Mouse (Mus musculus): ENCODE results near the gene S100a11. TPM values are rescaled to one million over a fixed set of nuclear protein-coding genes. Genes with fewer than 3 reads are reported as not detected.
"Not testable (repeated sequence)": the region's sequence is repeated elsewhere in the genome, so short reads cannot be mapped to it uniquely, and the experiment has no call there.

Gene S100a11
- 49.1 and 66.1 TPM in 2 replicates for total RNA-seq (2017)

DNA sequence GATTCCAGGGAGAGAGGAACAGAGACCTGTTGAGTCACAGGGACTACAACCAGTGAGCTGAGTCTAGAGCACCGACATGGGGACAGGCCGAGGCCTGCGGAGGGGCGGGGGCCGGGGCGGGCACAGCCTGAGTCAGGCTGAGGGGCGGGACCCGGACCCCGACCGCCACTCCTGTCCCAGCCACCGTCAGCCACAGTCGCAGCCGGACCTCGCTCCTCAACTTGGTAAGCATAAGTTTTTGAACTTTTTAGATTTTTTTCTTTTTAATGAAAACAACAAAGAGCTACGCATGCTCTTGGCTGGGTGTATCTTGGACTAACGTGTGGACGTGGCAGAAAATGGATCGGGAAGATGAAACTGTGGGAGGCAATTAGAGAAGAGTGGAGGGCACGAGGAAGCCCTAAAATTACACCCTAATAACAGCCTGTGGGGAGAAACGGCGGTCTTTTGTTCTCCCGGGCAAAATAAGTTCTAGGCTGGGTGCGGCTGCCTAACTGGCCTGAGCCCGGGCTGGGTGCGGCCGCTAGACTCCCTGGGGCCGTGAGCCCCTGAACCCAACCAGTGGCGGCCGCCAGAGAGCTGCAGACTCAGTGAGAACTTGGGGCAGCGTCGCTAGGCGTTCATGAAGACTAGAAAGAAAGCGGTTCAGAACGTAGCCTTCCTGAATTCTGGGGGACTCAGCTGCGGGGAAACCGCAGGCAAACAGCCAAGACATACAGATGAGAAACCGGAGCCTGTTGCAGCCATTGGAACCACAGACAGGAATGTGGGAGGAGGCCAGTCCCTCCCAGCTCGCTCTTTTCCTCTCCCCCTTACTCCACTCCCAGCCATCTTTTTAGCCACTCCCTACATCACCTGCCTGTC lies at the start of gene S100a11:
Gene S100a11 (plus strand): TSS at position 159 of the 864 bp plus-strand sequence.
- peak; percentile 80 to 88 for ATAC-seq (replicated peaks in 1 of 2; ENCODE audit: insufficient read depth in 1 of 2, low FRiP score in 2 of 2, low TSS enrichment in 1 of 2, low read depth in 1 of 2, poor library complexity in 2 of 2, severe bottlenecking in 2 of 2)

DNA sequence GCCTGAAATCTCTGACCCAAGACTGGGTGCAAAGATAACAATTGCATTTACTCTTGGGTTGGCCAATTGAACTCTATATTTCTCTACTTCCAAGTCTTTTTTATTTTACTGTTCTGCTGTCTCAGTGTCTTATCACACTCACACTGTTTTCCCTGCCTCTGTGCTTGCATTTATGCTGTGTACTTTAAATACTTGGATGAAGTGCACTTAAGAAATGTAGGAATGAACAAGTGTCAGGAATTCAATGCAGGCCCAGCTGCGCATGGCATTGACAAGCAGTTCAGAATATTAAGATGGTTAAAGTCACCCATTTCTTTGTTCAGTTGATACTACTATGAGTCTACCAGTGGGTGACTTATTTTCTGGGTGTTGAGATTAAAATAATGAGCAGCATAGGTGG lies 40.2 kb upstream of the S100a11 start:
- ATAC-seq (replicated peaks in 1 of 2; ENCODE audit: insufficient read depth in 1 of 2, low FRiP score in 2 of 2, low TSS enrichment in 1 of 2, low read depth in 1 of 2, poor library complexity in 2 of 2, severe bottlenecking in 2 of 2) = no peak

DNA sequence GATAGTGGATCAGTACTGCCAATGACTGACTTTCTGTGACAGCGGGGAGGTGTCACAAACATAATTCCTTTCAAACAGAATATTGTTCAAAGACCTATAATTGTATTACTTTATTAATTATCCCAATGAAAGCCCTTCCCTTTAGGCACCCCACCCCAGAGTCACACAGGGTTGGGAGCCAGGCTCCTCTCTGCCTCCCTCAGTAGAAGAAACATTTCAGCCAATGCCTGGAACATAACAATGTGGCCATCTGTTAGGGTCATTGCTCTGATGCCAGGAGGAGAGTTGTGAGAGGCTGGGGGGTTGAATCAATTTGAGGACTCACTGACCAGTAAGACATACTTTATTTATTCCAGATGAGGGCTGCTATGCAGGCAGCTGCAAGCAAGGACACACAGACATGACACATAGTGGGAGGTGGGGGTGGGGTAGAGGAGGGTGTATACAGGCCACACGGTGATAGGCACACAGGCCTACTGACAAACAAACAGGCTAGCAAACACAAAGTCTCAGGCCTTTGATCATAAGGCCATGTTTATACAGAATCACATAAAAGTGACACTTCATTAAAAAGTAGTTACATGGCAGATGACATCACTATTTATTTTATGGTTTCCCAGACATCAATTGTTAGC lies 38.2 kb upstream of the S100a11 start:
- no peak for ATAC-seq (replicated peaks in 1 of 2; ENCODE audit: insufficient read depth in 1 of 2, low FRiP score in 2 of 2, low TSS enrichment in 1 of 2, low read depth in 1 of 2, poor library complexity in 2 of 2, severe bottlenecking in 2 of 2)

DNA sequence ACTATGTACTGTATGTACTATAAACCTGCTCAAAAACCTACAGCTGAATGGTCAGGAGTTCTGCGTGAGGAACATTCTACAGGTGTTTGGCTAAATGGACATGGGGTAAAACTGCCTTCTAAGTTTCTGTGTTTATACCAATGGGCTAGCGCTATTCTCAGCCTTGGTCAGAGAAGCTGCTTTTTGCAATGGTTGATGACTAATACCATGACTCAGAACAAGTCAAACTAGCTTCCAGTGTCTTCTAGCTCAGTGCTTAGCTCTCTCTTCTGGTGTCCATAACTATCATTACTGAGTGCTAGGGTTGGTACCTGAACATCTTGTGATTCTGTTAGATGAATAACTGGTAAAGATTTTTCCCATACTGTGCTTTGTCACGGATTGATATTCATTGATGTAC lies 34.7 kb upstream of the S100a11 start:
- ATAC-seq (replicated peaks in 1 of 2; ENCODE audit: insufficient read depth in 1 of 2, low FRiP score in 2 of 2, low TSS enrichment in 1 of 2, low read depth in 1 of 2, poor library complexity in 2 of 2, severe bottlenecking in 2 of 2) = no peak

DNA sequence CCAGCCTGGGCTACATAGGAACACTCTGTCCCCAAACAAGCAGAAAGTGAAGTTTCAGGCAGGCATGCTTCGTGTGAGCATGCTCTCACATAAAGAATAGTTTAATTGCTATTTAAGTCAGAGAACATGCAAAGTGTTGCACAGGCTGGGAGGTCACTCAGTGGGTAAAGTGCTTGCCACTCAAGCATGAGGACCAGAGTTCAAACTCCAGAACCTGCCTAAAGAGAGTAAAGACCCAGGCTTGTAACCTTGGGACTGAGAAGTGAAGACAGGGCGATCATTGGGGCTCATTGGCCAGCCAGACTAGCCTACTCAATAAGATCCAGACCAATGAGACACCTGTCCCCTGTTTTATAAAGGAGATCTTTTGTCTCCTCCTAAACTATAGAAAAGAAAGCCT lies 31.7 kb upstream of the S100a11 start:
- ATAC-seq (replicated peaks in 1 of 2; ENCODE audit: insufficient read depth in 1 of 2, low FRiP score in 2 of 2, low TSS enrichment in 1 of 2, low read depth in 1 of 2, poor library complexity in 2 of 2, severe bottlenecking in 2 of 2) = no peak

DNA sequence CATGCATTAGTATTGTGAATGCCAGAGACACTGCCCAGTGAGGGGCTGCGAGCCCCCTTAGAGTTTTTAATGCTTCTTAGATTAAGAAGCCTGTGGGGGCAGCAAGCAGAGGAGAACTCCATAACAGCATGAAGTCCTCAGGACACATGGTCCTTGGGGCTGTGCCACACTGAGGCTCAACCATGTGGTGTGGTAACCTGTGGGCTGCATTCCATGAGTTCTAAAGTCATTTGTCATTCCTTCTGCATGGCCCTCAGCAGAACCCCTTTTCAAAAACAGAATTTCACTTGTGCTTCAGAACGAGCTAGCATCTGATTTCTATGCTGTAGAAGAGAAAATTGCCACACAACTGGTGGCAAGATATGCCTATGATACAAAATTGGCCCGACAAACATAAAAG lies 28.1 kb upstream of the S100a11 start:
- ATAC-seq (replicated peaks in 1 of 2; ENCODE audit: insufficient read depth in 1 of 2, low FRiP score in 2 of 2, low TSS enrichment in 1 of 2, low read depth in 1 of 2, poor library complexity in 2 of 2, severe bottlenecking in 2 of 2) = no peak

DNA sequence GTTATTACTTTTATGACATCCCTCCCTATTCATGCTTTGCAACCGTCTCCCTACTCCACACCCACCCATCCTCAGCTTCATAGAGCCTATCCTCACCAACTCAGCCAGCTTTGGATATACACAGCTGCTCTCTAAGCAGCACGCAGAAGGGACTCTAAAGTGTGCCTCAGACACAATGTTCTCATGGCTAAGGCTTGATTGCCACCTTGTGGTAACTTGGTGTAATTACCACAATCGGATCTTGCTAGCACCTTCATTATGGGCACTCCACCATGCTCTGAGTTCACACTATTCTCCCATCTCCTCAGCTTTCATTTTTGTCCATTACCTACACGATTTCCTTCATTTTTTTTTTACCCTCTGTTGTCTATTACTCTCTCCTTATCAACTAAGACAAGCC lies 26.3 kb upstream of the S100a11 start:
- ATAC-seq (replicated peaks in 1 of 2; ENCODE audit: insufficient read depth in 1 of 2, low FRiP score in 2 of 2, low TSS enrichment in 1 of 2, low read depth in 1 of 2, poor library complexity in 2 of 2, severe bottlenecking in 2 of 2) = peak; percentile 94 to 96

DNA sequence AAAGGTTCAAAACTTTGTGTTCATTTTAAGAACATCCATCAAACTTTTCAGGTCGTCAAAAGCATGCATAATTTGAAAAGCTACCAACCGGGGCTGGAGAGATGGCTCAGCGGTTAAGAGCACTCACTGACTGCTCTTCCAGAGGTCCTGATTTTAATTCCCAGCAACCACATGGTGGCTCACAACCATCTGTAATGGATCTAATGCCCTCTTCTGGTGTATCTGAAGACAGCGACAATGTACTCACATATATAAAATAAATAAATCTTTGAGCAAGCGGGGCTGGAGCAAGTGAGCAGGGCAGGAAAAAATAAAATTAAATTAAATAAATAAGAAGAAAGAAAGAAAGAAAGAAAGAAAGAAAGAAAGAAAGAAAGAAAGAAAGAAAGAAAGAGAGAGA lies 25.5 kb upstream of the S100a11 start:
- ATAC-seq (replicated peaks in 1 of 2; ENCODE audit: insufficient read depth in 1 of 2, low FRiP score in 2 of 2, low TSS enrichment in 1 of 2, low read depth in 1 of 2, poor library complexity in 2 of 2, severe bottlenecking in 2 of 2) = not testable (repeated sequence)

DNA sequence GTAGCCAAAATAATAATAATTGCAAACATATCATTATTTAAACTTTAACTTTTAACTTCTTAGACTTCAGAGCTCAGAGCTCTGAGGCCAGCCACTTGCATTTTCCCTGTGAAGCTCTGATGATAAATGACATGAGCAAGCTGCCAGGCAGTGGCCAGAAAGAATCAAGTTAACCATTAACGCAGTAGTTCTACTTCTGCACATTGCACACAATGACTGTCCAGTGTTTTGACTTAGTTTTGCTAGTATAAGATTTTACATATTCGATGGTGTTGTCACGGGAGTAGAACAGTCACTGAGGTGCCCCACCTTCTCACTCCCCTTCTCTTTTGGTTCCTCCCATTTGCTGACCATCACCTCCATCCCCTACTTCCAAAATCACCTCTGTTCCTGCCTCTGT lies 23.2 kb upstream of the S100a11 start:
- ATAC-seq (replicated peaks in 1 of 2; ENCODE audit: insufficient read depth in 1 of 2, low FRiP score in 2 of 2, low TSS enrichment in 1 of 2, low read depth in 1 of 2, poor library complexity in 2 of 2, severe bottlenecking in 2 of 2) = no peak

DNA sequence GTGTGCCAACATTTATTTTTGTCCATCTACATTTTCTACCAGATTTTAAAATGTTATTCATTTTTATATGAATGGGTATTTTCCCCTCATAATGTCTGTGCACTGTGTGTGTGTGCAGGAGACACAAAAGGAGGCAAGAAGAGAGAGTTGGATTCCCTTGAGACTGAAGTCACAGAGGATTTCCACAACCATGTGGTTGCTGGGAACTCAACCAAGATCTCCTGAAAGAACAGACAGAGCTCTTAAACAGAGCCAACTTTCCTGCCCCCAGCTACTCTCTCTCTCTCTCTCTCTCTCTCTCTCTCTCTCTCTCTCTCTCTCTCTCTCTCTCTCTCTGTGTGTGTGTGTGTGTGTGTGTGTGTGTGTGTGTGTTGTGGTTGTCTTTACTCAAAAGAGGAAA lies 21.2 kb upstream of the S100a11 start:
- no peak for ATAC-seq (replicated peaks in 1 of 2; ENCODE audit: insufficient read depth in 1 of 2, low FRiP score in 2 of 2, low TSS enrichment in 1 of 2, low read depth in 1 of 2, poor library complexity in 2 of 2, severe bottlenecking in 2 of 2)

DNA sequence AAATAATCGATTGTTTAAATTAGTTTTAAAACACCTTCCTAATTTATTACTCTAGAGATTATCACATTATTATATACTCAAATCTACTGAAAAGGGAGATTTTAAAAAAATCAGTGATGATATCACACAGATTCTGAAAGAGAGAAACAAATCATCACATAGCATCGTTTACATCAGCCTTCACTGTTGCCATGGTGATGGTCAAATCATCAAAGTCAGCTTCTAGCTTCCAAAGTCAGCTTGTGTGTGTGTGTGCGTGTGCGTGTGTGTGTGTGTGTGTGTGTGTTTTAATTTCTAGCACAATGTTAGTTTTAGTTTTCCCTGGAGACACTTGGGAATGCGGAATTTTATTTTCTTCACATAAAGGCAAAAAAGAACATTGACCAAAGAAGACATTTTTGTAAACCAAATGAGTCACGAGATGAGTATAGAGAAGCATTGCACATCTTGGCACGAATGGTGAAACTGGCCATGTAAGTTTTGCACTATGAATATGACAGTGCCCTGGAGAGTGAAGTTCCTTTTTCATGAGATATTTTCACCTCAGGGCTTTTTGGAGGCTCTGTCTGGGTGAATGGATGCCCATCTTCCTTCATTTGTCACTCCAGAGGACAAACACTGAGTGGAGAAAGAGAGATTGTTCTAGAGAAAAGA lies 15.6 kb upstream of the S100a11 start:
- no peak for ATAC-seq (replicated peaks in 1 of 2; ENCODE audit: insufficient read depth in 1 of 2, low FRiP score in 2 of 2, low TSS enrichment in 1 of 2, low read depth in 1 of 2, poor library complexity in 2 of 2, severe bottlenecking in 2 of 2)

DNA sequence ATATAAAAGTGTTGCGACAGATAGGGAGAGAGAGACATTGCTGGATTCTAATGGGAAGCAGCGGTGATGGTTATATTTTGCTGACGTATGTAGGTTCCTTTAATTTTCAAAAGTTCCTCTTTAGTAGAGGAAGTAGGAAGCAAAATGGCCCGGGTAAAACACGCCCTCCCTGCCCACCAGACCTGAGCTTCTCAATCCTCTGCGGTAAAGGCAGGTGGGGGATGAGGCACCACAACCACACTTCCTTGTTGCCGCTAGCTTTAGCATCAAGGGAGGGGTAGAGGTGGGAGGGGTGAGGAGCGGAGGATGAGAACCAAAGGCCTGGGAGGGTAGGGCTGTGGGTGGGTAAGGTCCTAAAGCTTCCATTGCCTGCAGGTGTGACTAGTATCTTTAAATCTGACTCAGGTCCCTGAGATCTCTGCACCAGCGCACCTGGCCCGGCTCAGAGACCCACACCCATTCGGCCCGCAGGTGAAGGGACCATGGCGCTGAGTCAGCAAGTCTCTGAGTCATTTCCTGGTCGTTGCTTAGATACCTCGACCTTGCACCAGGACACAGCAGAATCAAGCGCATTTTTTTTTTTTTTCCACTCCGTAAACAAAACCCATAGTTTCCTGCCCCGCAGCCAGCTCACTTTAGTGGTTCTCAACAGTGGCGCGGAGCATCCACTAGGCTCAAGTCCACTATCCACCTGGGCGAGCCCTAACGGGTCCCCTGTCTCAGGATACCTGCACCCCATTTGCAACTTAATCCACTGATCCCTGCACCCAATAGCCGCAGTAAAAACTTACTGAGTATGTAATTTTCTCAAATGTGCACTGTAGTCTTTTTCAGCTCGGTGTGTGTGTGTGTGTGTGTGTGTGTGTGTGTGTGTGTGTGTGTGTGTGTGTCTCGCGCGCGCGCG lies 14.1 kb upstream of the S100a11 start:
- peak; percentile 95 to 96 for ATAC-seq (replicated peaks in 1 of 2; ENCODE audit: insufficient read depth in 1 of 2, low FRiP score in 2 of 2, low TSS enrichment in 1 of 2, low read depth in 1 of 2, poor library complexity in 2 of 2, severe bottlenecking in 2 of 2)

DNA sequence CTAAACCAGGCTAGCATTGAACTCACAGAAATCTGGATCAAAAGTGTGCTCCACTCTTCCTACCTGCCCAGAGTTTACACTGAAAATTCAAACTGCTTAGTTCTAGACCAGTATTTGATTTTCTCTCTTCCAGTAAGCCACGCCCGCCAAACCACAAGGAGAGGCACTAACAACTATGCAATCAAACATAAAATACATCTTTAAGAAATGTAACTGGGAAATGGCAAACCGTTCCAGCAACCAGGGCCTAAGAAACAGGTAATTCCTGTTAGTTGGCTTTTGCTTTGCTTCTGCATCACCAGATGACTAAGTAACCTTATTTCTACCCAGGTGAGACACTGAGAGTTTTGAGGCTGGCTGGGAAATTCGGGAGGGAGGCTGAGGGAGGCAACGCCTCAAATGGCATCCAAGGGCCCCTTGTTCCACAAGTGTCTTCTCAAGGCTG lies 13.4 kb upstream of the S100a11 start:
- no peak for ATAC-seq (replicated peaks in 1 of 2; ENCODE audit: insufficient read depth in 1 of 2, low FRiP score in 2 of 2, low TSS enrichment in 1 of 2, low read depth in 1 of 2, poor library complexity in 2 of 2, severe bottlenecking in 2 of 2)

DNA sequence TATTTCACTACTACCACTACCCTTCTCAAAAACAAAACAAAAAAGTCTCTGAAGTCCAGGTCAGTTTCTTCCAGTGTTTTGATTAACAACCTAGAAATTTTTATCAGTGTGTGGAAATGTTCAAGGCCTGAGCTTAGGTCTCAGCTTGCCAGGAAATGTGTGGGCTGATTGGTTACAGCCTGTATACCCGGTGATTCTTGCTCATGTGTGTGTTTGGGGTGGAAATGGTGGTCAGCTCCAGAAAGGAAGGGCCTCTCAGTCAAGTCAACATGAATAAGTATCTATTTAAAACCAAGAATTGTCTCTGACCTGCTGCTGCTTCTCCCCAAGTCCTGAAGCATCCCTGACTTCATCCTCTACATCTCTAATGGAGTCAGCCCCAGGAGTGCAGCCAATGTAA lies 11.0 kb upstream of the S100a11 start:
- ATAC-seq (replicated peaks in 1 of 2; ENCODE audit: insufficient read depth in 1 of 2, low FRiP score in 2 of 2, low TSS enrichment in 1 of 2, low read depth in 1 of 2, poor library complexity in 2 of 2, severe bottlenecking in 2 of 2) = no peak

DNA sequence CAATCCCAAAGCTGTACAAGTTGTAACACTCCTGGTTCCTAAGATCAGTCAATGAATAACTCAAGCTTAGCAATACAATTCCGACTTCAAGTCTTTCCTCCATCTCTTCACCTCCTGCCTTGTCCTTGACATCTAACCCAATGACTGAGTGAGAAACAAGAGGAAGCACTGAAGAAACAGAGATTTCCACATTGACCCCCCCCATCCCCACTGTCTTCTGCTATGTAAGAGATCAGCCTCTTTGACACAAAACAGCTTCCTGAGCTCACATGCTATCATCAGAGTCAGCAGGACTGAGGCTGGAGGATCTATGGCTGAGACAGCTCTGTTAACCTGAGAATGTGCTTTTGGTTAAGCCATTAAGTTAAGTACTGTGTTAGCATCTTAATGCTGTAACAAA lies 9.3 kb upstream of the S100a11 start:
- peak in 1 of 2 experiments; percentile 33; a peak in 1 of 4 replicates for ATAC-seq (replicated peaks in 1 of 2; ENCODE audit: insufficient read depth in 1 of 2, low FRiP score in 2 of 2, low TSS enrichment in 1 of 2, low read depth in 1 of 2, poor library complexity in 2 of 2, severe bottlenecking in 2 of 2)

DNA sequence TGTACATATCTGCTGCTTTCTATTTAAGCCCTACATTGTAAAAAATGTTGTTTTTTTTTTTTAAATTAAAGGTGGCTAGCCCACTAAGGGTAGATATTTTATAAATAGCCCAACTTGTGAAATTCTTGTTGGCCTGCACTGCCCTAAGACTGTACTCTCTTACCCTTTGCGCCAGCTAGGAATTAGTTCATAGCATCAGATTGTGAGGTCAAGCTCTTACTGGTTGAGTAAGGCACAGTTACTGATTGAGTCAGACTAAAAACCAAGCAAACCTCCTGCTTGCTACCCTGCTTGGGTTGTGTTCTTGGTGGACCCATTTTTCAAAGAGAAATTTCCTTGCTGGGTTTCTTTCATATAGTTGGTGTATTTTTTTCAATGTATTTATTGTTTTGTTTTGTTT lies 8.5 kb upstream of the S100a11 start:
- peak in 1 of 2 experiments; percentile 38; a peak in 1 of 4 replicates for ATAC-seq (replicated peaks in 1 of 2; ENCODE audit: insufficient read depth in 1 of 2, low FRiP score in 2 of 2, low TSS enrichment in 1 of 2, low read depth in 1 of 2, poor library complexity in 2 of 2, severe bottlenecking in 2 of 2)

DNA sequence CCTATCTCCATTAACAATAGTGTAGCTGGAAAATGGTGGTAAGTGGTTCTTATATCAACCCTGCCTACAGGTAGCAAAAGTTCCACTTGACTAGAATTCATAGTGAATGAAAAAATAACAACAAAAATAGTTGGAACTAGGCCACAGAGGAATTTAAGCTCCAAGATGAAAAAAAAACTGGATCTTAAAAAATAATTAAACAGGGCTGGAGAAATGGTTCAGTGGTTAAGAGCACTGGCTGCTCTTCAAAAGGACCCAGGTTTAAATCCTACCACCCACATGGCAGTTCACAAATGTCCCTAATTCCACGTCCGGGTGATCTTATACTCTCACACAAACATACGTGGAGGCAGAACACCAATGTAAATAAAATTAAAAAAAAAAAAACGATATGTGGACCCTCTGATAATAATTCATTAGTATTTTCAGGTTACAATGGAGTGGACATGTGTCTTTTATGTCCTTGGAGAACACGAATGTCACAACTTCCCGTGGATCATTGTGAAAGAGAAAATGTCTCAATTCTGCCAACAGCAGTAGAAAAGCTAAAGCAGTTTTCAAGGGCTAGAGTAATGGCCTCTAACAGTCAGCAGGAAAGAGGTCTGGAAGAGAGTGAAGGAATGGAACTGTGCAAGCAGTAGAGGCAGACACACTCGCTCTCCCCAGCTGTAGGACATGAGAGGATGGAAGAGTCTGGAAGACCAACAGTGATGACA lies 7.7 kb upstream of the S100a11 start:
- no peak; a peak in 1 of 4 replicates for ATAC-seq (replicated peaks in 1 of 2; ENCODE audit: insufficient read depth in 1 of 2, low FRiP score in 2 of 2, low TSS enrichment in 1 of 2, low read depth in 1 of 2, poor library complexity in 2 of 2, severe bottlenecking in 2 of 2)

All from hematopoietic stem cell, adult 5-6 weeks (primary cell).